Mouse (Mus musculus): Measurements from ENCODE around the gene Dbndd2. TPM values are rescaled to one million over a fixed set of nuclear protein-coding genes. Genes with fewer than 3 reads are reported as not detected.
A peak's percentile ranks its signal among the peaks of the same experiment; 100 is the strongest.

The Dbndd2 gene
- total and polyA plus RNA-seq, 3 experiments: 6.9 to 11.9 TPM; not detected in 1

GRCm38 (mm10) chr2:164496847-164497690 is 11.2 kb downstream of the Dbndd2 start, which contains the start of gene Pigt (continued):
- no peak for TF ChIP-seq MYC (IDR thresholded peaks at IDR 0.05; ENCODE audit: low read depth, low read length)
- no peak for TF ChIP-seq MYB (IDR thresholded peaks at IDR 0.05; ENCODE audit: low read depth, low read length)
- TF ChIP-seq TCF12 (IDR thresholded peaks at IDR 0.05; ENCODE audit: low read depth, low read length): peak; percentile 67
- TF ChIP-seq ZC3H11A (IDR thresholded peaks at IDR 0.05; ENCODE audit: low read depth, low read length): no peak
- peak; percentile 95 to 99 for TF ChIP-seq POLR2A (IDR thresholded peaks at IDR 0.05; ENCODE audit: control insufficient read depth in 1 of 2, insufficient read depth in 1 of 2, low read depth in 1 of 2, low read length in 2 of 2, poor library complexity in 1 of 2)
- TF ChIP-seq E2F4 (IDR thresholded peaks at IDR 0.05; ENCODE audit: borderline replicate concordance, low read depth, low read length): no peak
- peak; percentile 88 for TF ChIP-seq NELFE (IDR thresholded peaks at IDR 0.05; ENCODE audit: low read depth, low read length)
- no peak for TF ChIP-seq BHLHE40 (IDR thresholded peaks at IDR 0.05; ENCODE audit: borderline replicate concordance, low read depth, low read length)
- TF ChIP-seq ZKSCAN1 (IDR thresholded peaks at IDR 0.05; ENCODE audit: low read depth, low read length): no peak
- TF ChIP-seq KAT2A (conservative IDR thresholded peaks at IDR 0.05; ENCODE audit: low read depth, low read length): no peak; the same call in 1 of the 2 replicates
- TF ChIP-seq TBP (IDR thresholded peaks at IDR 0.05; ENCODE audit: low read depth, low read length): 0 out of 2 replicates have a peak, but pooled peaks have one; percentile 59
- no peak for TF ChIP-seq POLR2AphosphoS5 (IDR thresholded peaks at IDR 0.05; ENCODE audit: borderline replicate concordance, low read depth, low read length)

- no peaks in the 10 kb centered on the region for H3K9me3 ChIP-seq (replicated peaks; ENCODE audit: insufficient read depth, low read length)
- H3K79me2 ChIP-seq (ENCODE audit: control insufficient read depth, insufficient read depth, low read length, poor library complexity): peaks cover 10% of the 10 kb centered on the region
- peak; percentile 46 for DNase-seq (ENCODE audit: low read depth, low spot score)
- H3K9ac ChIP-seq (ENCODE audit: control insufficient read depth, low read depth, low read length, poor library complexity, severe bottlenecking): peak overlapping the region; percentile 78
- H3K4me3 ChIP-seq (ENCODE audit: control insufficient read depth in 1 of 2, insufficient read depth in 1 of 2, low read depth in 2 of 2, low read length in 2 of 2): peak overlapping the region; percentile 80 to 94
- 0 out of 2 replicates have a peak, but pooled peaks have one; percentile 2 for TF ChIP-seq TCF12 (IDR thresholded peaks at IDR 0.05; ENCODE audit: low read depth, low read length)
- no peak for TF ChIP-seq UBTF (IDR thresholded peaks at IDR 0.05; ENCODE audit: borderline replicate concordance, insufficient read depth, low read depth, low read length)
- no peaks in the 10 kb centered on the region for H3K27me3 ChIP-seq (ENCODE audit: control insufficient read depth in 1 of 2, insufficient read depth in 2 of 2, low read length in 2 of 2)
- no peak overlapping the region for H3K27ac ChIP-seq (ENCODE audit: control insufficient read depth, low read depth, low read length)
- H3K4me1 ChIP-seq (ENCODE audit: control insufficient read depth in 1 of 2, insufficient read depth in 2 of 2, low read length in 2 of 2): peaks cover 2 to 12% of the 10 kb centered on the region in 2 experiments
- H3K36me3 ChIP-seq (ENCODE audit: control insufficient read depth in 1 of 2, insufficient read depth in 2 of 2, low read length in 2 of 2): peaks cover under 1 to 20% of the 10 kb centered on the region in 2 experiments
Observed at GRCm38 (mm10) chr2:164497691-164498268, 11.9 kb downstream of the Dbndd2 start.

- H3K4me3 ChIP-seq (ENCODE audit: control insufficient read depth in 1 of 2, insufficient read depth in 1 of 2, low read depth in 2 of 2, low read length in 2 of 2): no peak overlapping the region
- TF ChIP-seq CTCF (IDR thresholded peaks at IDR 0.05 in 2 of 3, conservative IDR thresholded peaks at IDR 0.05 in 1 of 3; ENCODE audit: control insufficient read depth in 1 of 3, insufficient read depth in 1 of 3, low read depth in 2 of 3, low read length in 3 of 3, poor library complexity in 1 of 3, severe bottlenecking in 1 of 3): peak; percentile 25 to 33 (median 29); a peak in 4 of 6 replicates
- TF ChIP-seq MAX (IDR thresholded peaks at IDR 0.05; ENCODE audit: low read length): no peak
- peaks cover 2 to 10% of the 10 kb centered on the region in 2 experiments; a peak in 3 of 4 replicates for H3K4me1 ChIP-seq (ENCODE audit: control insufficient read depth in 1 of 2, insufficient read depth in 2 of 2, low read length in 2 of 2)
- H3K36me3 ChIP-seq (ENCODE audit: control insufficient read depth in 1 of 2, insufficient read depth in 2 of 2, low read length in 2 of 2): peaks cover 13 to 15% of the 10 kb centered on the region in 2 experiments
- H3K27ac ChIP-seq (ENCODE audit: control insufficient read depth, low read depth, low read length): no peak overlapping the region
- no peaks in the 10 kb centered on the region for H3K9me3 ChIP-seq (replicated peaks; ENCODE audit: insufficient read depth, low read length)
- H3K9ac ChIP-seq (ENCODE audit: control insufficient read depth, low read depth, low read length, poor library complexity, severe bottlenecking): no peak overlapping the region
- peaks cover 10% of the 10 kb centered on the region for H3K79me2 ChIP-seq (ENCODE audit: control insufficient read depth, insufficient read depth, low read length, poor library complexity)
- peak; percentile 23 for DNase-seq (ENCODE audit: low read depth, low spot score)
- no peaks in the 10 kb centered on the region for H3K27me3 ChIP-seq (ENCODE audit: control insufficient read depth in 1 of 2, insufficient read depth in 2 of 2, low read length in 2 of 2)
Observed at GRCm38 (mm10) chr2:164499317-164499716, 13.4 kb downstream of the Dbndd2 start.
